Mouse (Mus musculus): ENCODE data around the gene Hexim1. TPM values are rescaled to one million over a fixed set of nuclear protein-coding genes. Genes with fewer than 3 reads are reported as not detected.
A peak's percentile ranks its signal among the peaks of the same experiment; 100 is the strongest.

Hexim1 gene
- polyA plus RNA-seq, 1 experiment from 2014 or later: 4.1 TPM

GRCm38 (mm10) chr11:103113771-103114170, 2.3 kb upstream of the Hexim1 start:
- WGBS: 80% methylated on average over 4 of the region's 4 CpGs
- no peak overlapping the region for H3K4me2 ChIP-seq (ENCODE audit: low read length)

GRCm38 (mm10) chr11:103114270-103114943, 1.6 kb upstream of the Hexim1 start:
- peak overlapping the region; percentile 89 for H3K9ac ChIP-seq (replicated peaks; ENCODE audit: low read depth, low read length)
- H3K9me3 ChIP-seq (ENCODE audit: control insufficient read depth, low read length): no peaks in the 10 kb centered on the region
- peaks cover 40% of the 10 kb centered on the region for H3K4me1 ChIP-seq (replicated peaks; ENCODE audit: control insufficient read depth, insufficient read depth, low read length)
- H3K36me3 ChIP-seq (ENCODE audit: control insufficient read depth, insufficient read depth): no peaks in the 10 kb centered on the region
- peak overlapping the region; percentile 73 for H3K4me3 ChIP-seq (replicated peaks; ENCODE audit: low read length)
- H3K27me3 ChIP-seq (replicated peaks; ENCODE audit: control insufficient read depth, insufficient read depth, low read length): peaks cover 17% of the 10 kb centered on the region
- peak overlapping the region; percentile 97 for H3K27ac ChIP-seq (ENCODE audit: low read length)
- WGBS: 81% methylated on average over 11 of the region's 11 CpGs
- no peak for ATAC-seq
- peak overlapping the region; percentile 74 for H3K4me2 ChIP-seq (ENCODE audit: low read length)

More at GRCm38 (mm10) chr11:103113771-103114170, 2.3 kb upstream of the Hexim1 start:
- no peak overlapping the region for H3K9ac ChIP-seq (replicated peaks; ENCODE audit: low read depth, low read length)
- H3K4me3 ChIP-seq (replicated peaks; ENCODE audit: low read length): no peak overlapping the region
- peaks cover 17% of the 10 kb centered on the region for H3K27me3 ChIP-seq (replicated peaks; ENCODE audit: control insufficient read depth, insufficient read depth, low read length)
- H3K27ac ChIP-seq (ENCODE audit: low read length): no peak overlapping the region
- ATAC-seq: no peak
- H3K36me3 ChIP-seq (ENCODE audit: control insufficient read depth, insufficient read depth): no peaks in the 10 kb centered on the region
- H3K4me1 ChIP-seq (replicated peaks; ENCODE audit: control insufficient read depth, insufficient read depth, low read length): peaks cover 37% of the 10 kb centered on the region
- no peaks in the 10 kb centered on the region for H3K9me3 ChIP-seq (ENCODE audit: control insufficient read depth, low read length)

GRCm38 (mm10) chr11:103115163-103116007, 646 bp upstream of the Hexim1 start:
- H3K27ac ChIP-seq (ENCODE audit: low read length): peak overlapping the region; percentile 97
- under 1% methylated on average over 34 of the region's 34 CpGs for WGBS
- no peaks in the 10 kb centered on the region for H3K36me3 ChIP-seq (ENCODE audit: control insufficient read depth, insufficient read depth)
- peak overlapping the region; percentile 89 for H3K9ac ChIP-seq (replicated peaks; ENCODE audit: low read depth, low read length)
- H3K4me2 ChIP-seq (ENCODE audit: low read length): peak overlapping the region; percentile 74
- H3K9me3 ChIP-seq (ENCODE audit: control insufficient read depth, low read length): no peaks in the 10 kb centered on the region
- peak overlapping the region; percentile 73 for H3K4me3 ChIP-seq (replicated peaks; ENCODE audit: low read length)
- peaks cover 43% of the 10 kb centered on the region for H3K4me1 ChIP-seq (replicated peaks; ENCODE audit: control insufficient read depth, insufficient read depth, low read length)
- peak; percentile 69 for ATAC-seq
- peaks cover 17% of the 10 kb centered on the region for H3K27me3 ChIP-seq (replicated peaks; ENCODE audit: control insufficient read depth, insufficient read depth, low read length)

- Histone ChIP-seq H3K27ac (ENCODE audit: low read length) (peak overlapping the region; percentile 96), H3K36me3 (ENCODE audit: control insufficient read depth, insufficient read depth) (no peaks in the 10 kb centered on the region), H3K4me3 (replicated peaks; ENCODE audit: low read length) (peak overlapping the region; percentile 73), H3K4me2 (ENCODE audit: low read length) (peak overlapping the region; percentile 82), H3K9me3 (ENCODE audit: control insufficient read depth, low read length) (no peaks in the 10 kb centered on the region), H3K4me1 (replicated peaks; ENCODE audit: control insufficient read depth, insufficient read depth, low read length) (peaks cover 35% of the 10 kb centered on the region), H3K27me3 (replicated peaks; ENCODE audit: control insufficient read depth, insufficient read depth, low read length) (peaks cover 10% of the 10 kb centered on the region), H3K9ac (replicated peaks; ENCODE audit: low read depth, low read length) (peak overlapping the region; percentile 69)
- peak; percentile 8; the same call in 1 of the 2 replicates for ATAC-seq
- WGBS: under 1% methylated on average over 35 of the region's 35 CpGs
These were observed 1.0 kb downstream of the Hexim1 start for GRCm38 (mm10) chr11:103116959-103117590.

- no peak overlapping the region for H3K27ac ChIP-seq (ENCODE audit: low read length)
- no peaks in the 10 kb centered on the region for H3K9me3 ChIP-seq (ENCODE audit: control insufficient read depth, low read length)
- H3K4me2 ChIP-seq (ENCODE audit: low read length): peak overlapping the region; percentile 82
- no peak for ATAC-seq
- WGBS: under 1% methylated on average over 38 of the region's 38 CpGs
- peak overlapping the region; percentile 69 for H3K9ac ChIP-seq (replicated peaks; ENCODE audit: low read depth, low read length)
- peaks cover 31% of the 10 kb centered on the region for H3K4me1 ChIP-seq (replicated peaks; ENCODE audit: control insufficient read depth, insufficient read depth, low read length)
- H3K36me3 ChIP-seq (ENCODE audit: control insufficient read depth, insufficient read depth): no peaks in the 10 kb centered on the region
- H3K27me3 ChIP-seq (replicated peaks; ENCODE audit: control insufficient read depth, insufficient read depth, low read length): peaks cover 6% of the 10 kb centered on the region
- H3K4me3 ChIP-seq (replicated peaks; ENCODE audit: low read length): peak overlapping the region; percentile 73
These were observed 1.6 kb downstream of the Hexim1 start for GRCm38 (mm10) chr11:103117591-103118009.

GRCm38 (mm10) chr11:103118866-103119265, 2.8 kb downstream of the Hexim1 start:
- no peak overlapping the region for H3K27ac ChIP-seq (ENCODE audit: low read length)
- H3K36me3 ChIP-seq (ENCODE audit: control insufficient read depth, insufficient read depth): no peaks in the 10 kb centered on the region
- peak overlapping the region; percentile 82 for H3K4me2 ChIP-seq (ENCODE audit: low read length)
- H3K9ac ChIP-seq (replicated peaks; ENCODE audit: low read depth, low read length): no peak overlapping the region
- H3K4me1 ChIP-seq (replicated peaks; ENCODE audit: control insufficient read depth, insufficient read depth, low read length): peaks cover 31% of the 10 kb centered on the region
- 71% methylated on average over 2 of the region's 2 CpGs for WGBS
- H3K27me3 ChIP-seq (replicated peaks; ENCODE audit: control insufficient read depth, insufficient read depth, low read length): no peaks in the 10 kb centered on the region; the same call in 1 of the 2 replicates
- ATAC-seq: no peak
- no peaks in the 10 kb centered on the region for H3K9me3 ChIP-seq (ENCODE audit: control insufficient read depth, low read length)
- H3K4me3 ChIP-seq (replicated peaks; ENCODE audit: low read length): no peak overlapping the region

- WGBS: 54% methylated on average over 5 of the region's 5 CpGs
- Histone ChIP-seq H3K27me3 (replicated peaks; ENCODE audit: control insufficient read depth, insufficient read depth, low read length) (no peaks in the 10 kb centered on the region), H3K4me1 (replicated peaks; ENCODE audit: control insufficient read depth, insufficient read depth, low read length) (peaks cover 28% of the 10 kb centered on the region), H3K27ac (ENCODE audit: low read length) (no peak overlapping the region), H3K4me3 (replicated peaks; ENCODE audit: low read length) (no peak overlapping the region), H3K9ac (replicated peaks; ENCODE audit: low read depth, low read length) (no peak overlapping the region), H3K9me3 (ENCODE audit: control insufficient read depth, low read length) (no peaks in the 10 kb centered on the region), H3K36me3 (ENCODE audit: control insufficient read depth, insufficient read depth) (no peaks in the 10 kb centered on the region), H3K4me2 (ENCODE audit: low read length) (no peak overlapping the region)
- no peak for ATAC-seq
These were observed 3.6 kb downstream of the Hexim1 start for GRCm38 (mm10) chr11:103119609-103120008.

- WGBS: 55% methylated on average over 5 of the region's 5 CpGs
- H3K4me3 ChIP-seq (replicated peaks; ENCODE audit: low read length): no peak overlapping the region
- no peaks in the 10 kb centered on the region for H3K27me3 ChIP-seq (replicated peaks; ENCODE audit: control insufficient read depth, insufficient read depth, low read length)
- H3K27ac ChIP-seq (ENCODE audit: low read length): no peak overlapping the region
- no peak for ATAC-seq
- no peak overlapping the region for H3K4me2 ChIP-seq (ENCODE audit: low read length)
- no peaks in the 10 kb centered on the region for H3K9me3 ChIP-seq (ENCODE audit: control insufficient read depth, low read length)
- peaks cover 24% of the 10 kb centered on the region for H3K4me1 ChIP-seq (replicated peaks; ENCODE audit: control insufficient read depth, insufficient read depth, low read length)
- no peak overlapping the region for H3K9ac ChIP-seq (replicated peaks; ENCODE audit: low read depth, low read length)
- no peaks in the 10 kb centered on the region for H3K36me3 ChIP-seq (ENCODE audit: control insufficient read depth, insufficient read depth)
These were observed 4.3 kb downstream of the Hexim1 start for GRCm38 (mm10) chr11:103120315-103120714.

All from forebrain, embryonic 16.5 days (tissue).